Mouse (Mus musculus): Measurements from ENCODE around the gene Cdkl5. TPM values are rescaled to one million over a fixed set of nuclear protein-coding genes. Genes with fewer than 3 reads are reported as not detected.
"Not testable (repeated sequence)": the region's sequence is repeated elsewhere in the genome, so short reads cannot be mapped to it uniquely, and the experiment has no call there.

Gene Cdkl5
- polyA plus RNA-seq, 1 experiment = 0.25 TPM

GRCm38 (mm10) chrX:160928870-160929269 is 65.6 kb downstream of the Cdkl5 start:
- WGBS = 58% methylated on average over 1 of the region's 1 CpGs
- DNase-seq (ENCODE audit: low read depth, low spot score) = no peak

GRCm38 (mm10) chrX:160919022-160919637 is 75.4 kb downstream of the Cdkl5 start:
- no peak for DNase-seq (ENCODE audit: low read depth, low spot score)
- WGBS = 82% methylated on average over 3 of the region's 3 CpGs

GRCm38 (mm10) chrX:160906952-160907351 is 87.6 kb downstream of the Cdkl5 start, which contains the start of gene Gja6:
Gene Gja6 (minus strand): TSS chrX:160907052.
- WGBS = 70% methylated on average over 4 of the region's 4 CpGs
- DNase-seq (ENCODE audit: low read depth, low spot score) = no peak

DNA sequence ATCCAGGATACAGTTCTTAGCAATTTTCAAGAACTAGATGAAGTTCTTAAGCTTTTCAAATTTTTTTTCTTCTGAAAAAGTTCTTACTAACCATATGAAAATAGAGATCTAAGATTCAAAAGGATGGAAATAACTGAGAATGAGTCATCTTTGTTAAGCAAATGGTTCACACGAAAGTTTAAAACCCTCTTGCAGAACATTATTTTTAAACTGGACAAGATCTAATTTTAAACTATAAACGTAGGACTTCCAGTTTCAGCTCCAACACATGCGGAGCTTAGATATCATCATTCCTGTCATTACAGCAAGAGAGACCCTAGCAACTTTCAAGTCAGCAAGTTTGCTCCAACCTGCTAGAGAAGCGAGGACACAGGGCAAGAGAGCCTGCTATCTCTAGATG is 88.0 kb downstream of the Cdkl5 start:
- DNase-seq (ENCODE audit: low read depth, low spot score) = no peak
- 83% methylated on average over 4 of the region's 4 CpGs for WGBS

DNA sequence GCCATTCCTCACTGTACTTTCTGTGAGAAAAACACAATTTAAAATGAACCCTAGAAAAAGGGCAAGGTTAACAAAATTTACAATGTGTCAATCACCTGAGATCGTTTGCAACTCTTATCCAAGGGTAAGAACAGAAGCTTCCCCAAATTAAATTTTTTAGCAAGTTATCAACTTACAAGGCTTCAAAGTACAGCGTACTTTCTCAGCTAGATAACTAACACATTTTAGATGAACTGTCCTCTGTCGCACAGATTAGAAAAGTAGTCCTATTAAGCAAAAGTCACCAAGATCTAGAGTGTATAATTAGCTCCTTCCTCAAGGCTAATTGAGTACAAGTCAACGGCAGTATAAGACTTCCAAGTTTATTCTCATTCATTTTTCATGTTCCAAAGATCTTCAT is 88.6 kb downstream of the Cdkl5 start:
- 72% methylated on average over 4 of the region's 4 CpGs for WGBS
- DNase-seq (ENCODE audit: low read depth, low spot score) = no peak

DNA sequence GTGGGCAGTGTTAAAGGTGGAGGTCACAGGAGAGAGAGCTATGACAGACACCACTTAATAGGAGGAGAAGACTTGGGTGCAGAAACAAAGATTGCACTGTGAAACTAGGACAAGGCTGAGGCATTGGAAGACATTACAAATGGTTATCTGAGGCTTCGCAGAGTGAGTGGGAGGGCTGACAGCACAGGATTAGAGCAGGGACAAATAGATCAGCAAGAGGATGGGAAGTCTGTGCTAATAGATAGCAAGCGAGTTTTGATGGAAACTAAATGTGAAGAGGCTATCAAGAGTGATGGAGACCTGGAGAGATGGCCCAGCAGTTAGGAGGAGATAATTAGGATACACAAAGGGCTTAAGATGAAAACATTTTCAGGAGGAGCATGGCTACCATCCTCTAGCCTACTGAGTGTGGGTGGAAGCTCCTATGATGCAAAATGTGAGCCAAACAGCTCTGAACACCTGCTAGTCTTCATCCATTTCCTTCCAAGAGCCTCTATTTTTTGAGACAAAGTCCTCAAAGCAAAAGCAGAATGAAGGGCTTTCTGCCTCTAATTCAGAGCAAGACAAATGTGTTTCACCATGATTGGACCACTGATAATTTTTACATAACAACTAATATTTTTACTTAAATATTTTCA is 89.3 kb downstream of the Cdkl5 start:
- DNase-seq (ENCODE audit: low read depth, low spot score) = no peak
- 70% methylated on average over 2 of the region's 2 CpGs for WGBS

- DNase-seq (ENCODE audit: low read depth, low spot score) = no peak
- WGBS = 49% methylated on average over 2 of the region's 2 CpGs
Observed at GRCm38 (mm10) chrX:160901118-160901517, 93.4 kb downstream of the Cdkl5 start.

DNA sequence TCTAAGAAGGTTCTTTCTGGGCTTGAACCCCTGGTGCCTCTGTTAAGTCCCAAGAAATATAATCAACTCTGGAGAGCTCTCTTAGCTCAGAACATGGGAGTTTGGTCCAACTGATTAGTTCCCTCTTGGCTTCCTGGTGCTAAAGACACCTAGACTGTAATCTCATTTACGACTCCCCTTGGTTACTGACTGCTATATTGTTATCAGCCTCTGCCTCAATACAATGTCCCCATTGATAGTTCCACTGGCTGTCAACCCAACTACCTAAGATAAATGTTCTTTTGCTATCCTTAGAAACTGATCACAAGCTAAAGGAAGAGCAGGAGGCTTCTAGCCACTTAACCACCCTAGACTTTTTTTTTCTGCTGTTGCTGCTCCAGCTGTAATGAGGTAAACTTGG is 102.4 kb downstream of the Cdkl5 start:
- no peak for DNase-seq (ENCODE audit: low read depth, low spot score)
- WGBS = 41% methylated on average over 1 of the region's 1 CpGs

DNA sequence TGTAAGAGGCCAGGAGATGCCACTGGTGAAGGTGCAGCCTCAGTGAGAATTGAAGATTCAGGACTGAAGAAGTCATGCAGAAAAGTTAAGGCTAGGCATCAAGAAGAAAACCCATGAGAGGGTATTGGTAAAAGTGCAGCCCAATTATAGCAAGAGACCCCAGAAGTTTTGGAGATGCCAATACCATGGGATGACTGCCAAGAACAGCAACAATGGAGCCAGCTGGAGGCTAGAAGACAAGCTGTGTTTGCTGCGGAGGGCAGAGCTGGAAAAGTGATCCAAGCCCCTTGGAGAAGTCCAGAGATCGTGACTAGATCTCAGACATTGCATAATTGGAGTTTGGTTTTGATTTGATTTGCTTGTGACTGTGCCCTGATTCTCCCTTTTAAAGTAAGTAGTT is 108.2 kb downstream of the Cdkl5 start:
- no peak for DNase-seq (ENCODE audit: low read depth, low spot score)
- 72% methylated on average over 2 of the region's 2 CpGs for WGBS

- WGBS = 89% methylated on average over 4 of the region's 4 CpGs
Observed at GRCm38 (mm10) chrX:160866576-160866975, 127.9 kb downstream of the Cdkl5 start.

DNA sequence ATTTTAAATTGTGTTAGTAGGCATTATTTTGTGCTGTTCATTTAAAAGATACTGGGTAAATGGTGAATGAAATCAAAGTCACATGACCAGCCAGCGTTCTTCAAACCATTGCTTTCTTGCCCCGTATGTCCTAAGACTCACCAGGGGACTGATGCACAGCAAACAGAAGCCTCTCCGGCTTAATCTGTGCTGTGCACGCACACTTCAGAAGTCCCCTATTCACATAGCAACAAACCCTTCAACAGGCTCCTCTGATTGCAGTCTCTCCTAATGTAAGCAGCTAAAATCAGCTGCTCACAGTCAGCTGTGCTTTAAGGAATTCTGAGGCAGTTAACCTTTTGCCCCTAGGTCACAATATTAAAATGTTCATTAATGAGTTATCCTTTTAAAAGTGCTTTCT is 129.5 kb downstream of the Cdkl5 start:
- DNase-seq (ENCODE audit: low read depth, low spot score) = no peak
- 84% methylated on average over 4 of the region's 4 CpGs for WGBS

More at GRCm38 (mm10) chrX:160866576-160866975, 127.9 kb downstream of the Cdkl5 start:
- DNase-seq (ENCODE audit: low read depth, low spot score) = no peak

GRCm38 (mm10) chrX:160863689-160864383 is 130.7 kb downstream of the Cdkl5 start:
- no peak for DNase-seq (ENCODE audit: low read depth, low spot score)
- 81% methylated on average over 4 of the region's 4 CpGs for WGBS

- no peak for DNase-seq (ENCODE audit: low read depth, low spot score)
- WGBS = 87% methylated on average over 7 of the region's 7 CpGs
Observed at GRCm38 (mm10) chrX:160808226-160808625, 186.3 kb downstream of the Cdkl5 start.

DNA sequence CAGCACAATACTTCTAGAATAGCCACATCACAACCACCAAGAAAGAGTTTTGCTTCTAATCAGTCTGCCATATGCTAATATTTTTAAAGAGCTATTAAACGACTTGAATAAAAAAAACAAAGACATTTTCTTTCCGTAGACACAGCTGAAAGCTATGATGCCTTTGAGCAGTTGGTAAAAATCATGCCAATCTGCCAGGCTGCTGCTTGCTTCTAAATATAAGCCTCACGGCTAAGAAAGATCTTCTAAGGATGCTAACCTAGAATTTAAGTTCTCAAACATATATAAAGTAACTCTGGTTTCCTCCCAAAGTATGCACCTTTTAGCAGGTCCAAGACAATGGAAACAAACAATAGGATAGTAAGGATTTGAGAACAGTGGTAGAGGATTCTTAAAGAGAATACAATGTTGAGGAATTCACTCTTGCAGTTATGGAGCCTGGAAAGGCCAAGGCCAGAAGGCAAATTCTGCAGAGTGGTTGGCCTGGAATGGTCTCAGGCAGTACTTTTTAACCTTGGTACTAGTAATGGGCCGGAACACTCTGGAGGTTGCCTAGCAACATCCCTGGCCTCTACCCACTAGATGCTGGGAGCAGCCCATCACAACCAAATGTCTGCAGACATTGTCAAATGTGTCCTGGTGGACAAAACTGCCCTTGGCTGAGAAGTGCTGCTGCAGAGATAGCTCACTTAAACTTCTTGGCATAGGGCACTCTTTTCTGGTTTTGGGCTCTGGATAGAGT is 189.9 kb downstream of the Cdkl5 start:
- WGBS = 83% methylated on average over 4 of the region's 4 CpGs
- DNase-seq (ENCODE audit: low read depth, low spot score) = no peak

DNA sequence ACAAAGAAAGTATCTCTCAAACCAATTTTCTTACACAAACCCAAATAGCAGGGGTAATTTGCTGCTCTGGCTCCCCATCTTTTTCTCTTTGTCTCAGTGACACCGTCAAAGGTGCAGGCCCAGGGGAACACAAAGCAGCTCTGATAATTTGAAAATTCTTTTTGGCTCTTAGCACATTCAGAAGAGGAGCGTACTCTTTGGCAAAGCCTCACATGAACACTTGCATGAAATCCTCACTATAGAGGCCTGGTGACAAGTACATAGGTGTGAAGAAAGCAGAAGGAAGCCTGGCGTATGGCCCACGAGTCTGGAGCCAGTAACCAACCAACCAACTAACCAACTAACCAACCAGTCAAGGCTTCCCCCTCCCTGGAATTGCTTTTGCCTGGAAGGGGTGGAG is 199.6 kb downstream of the Cdkl5 start:
- no peak for DNase-seq (ENCODE audit: low read depth, low spot score)
- WGBS = 85% methylated on average over 4 of the region's 4 CpGs

DNA sequence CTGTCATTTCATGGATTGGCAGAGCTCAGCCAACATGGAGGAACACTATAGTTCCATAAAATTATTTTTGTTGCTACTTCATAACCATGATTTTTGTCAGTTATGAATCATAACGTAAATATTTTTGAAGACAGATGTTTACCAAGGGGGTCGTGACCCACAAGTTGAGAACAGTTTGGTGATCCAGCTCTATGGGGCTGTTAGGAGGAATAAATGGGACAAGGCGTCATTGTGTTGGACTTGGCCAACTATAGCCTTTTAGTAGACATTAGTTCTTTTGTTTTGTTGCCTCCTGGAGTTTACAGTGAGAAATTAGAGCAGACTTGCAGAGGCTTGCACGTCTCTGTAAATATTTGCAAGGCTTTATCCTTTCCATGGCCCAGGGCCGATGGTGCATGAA is 212.2 kb downstream of the Cdkl5 start:
- no peak for DNase-seq (ENCODE audit: low read depth, low spot score)
- 52% methylated on average over 5 of the region's 5 CpGs for WGBS

GRCm38 (mm10) chrX:160773033-160773432 is 221.5 kb downstream of the Cdkl5 start:
- DNase-seq (ENCODE audit: low read depth, low spot score) = no peak
- 83% methylated on average over 1 of the region's 1 CpGs for WGBS

GRCm38 (mm10) chrX:160769622-160770021 is 224.9 kb downstream of the Cdkl5 start:
- DNase-seq (ENCODE audit: low read depth, low spot score) = not testable (repeated sequence)
- 86% methylated on average over 5 of the region's 5 CpGs for WGBS

GRCm38 (mm10) chrX:160767713-160768112 is 226.8 kb downstream of the Cdkl5 start, which contains the start of gene Rs1:
Gene Rs1 (plus strand): TSS chrX:160768013.
- no peak for DNase-seq (ENCODE audit: low read depth, low spot score)
- 70% methylated on average over 2 of the region's 2 CpGs for WGBS

- WGBS = 26% methylated on average over 15 of the region's 15 CpGs
- no peak for DNase-seq (ENCODE audit: low read depth, low spot score)
Observed at GRCm38 (mm10) chrX:160766233-160766616, 228.3 kb downstream of the Cdkl5 start.

Measured in large intestine, adult 2 months (tissue).